Mouse (Mus musculus) forebrain, embryonic 16.5 days (tissue): Measurements from ENCODE around the gene Gm21985. TPM values are rescaled to one million over a fixed set of nuclear protein-coding genes. Genes with fewer than 3 reads are reported as not detected.
"Not testable (repeated sequence)": the region's sequence is repeated elsewhere in the genome, so short reads cannot be mapped to it uniquely, and the experiment has no call there.

Experiments
- ATAC-seq: fragments of 200-750 bp; cut with Nextera tagmentation; 2 replicates; pipeline ENCODE4 v1.8.0; 2017; ENCODE audit warnings: mild to moderate bottlenecking, moderate library complexity
- H3K27ac ChIP-seq: fragments of 300-500 bp; sonication (generic); 2 replicates; pipeline ENCODE4 v1.5.1; 2014; ENCODE audit warnings: low read length, control low read depth
- H3K27me3 ChIP-seq: fragments of 300-500 bp; sonication (generic); replicated peaks from 2 replicates; pipeline ENCODE4 v1.6.1; 2014; ENCODE audit warnings: low read length; ENCODE audit not compliant: control insufficient read depth, insufficient read depth
- H3K36me3 ChIP-seq: fragments of 300-500 bp; sonication (generic); 2 replicates; pipeline ENCODE4 v1.6.1; 2014; ENCODE audit not compliant: control insufficient read depth, insufficient read depth
- H3K4me1 ChIP-seq: fragments of 300-500 bp; sonication (generic); replicated peaks from 2 replicates; pipeline ENCODE4 v1.6.1; 2014; ENCODE audit warnings: low read length; ENCODE audit not compliant: control insufficient read depth, insufficient read depth
- H3K4me2 ChIP-seq: fragments of 300-500 bp; sonication (generic); 2 replicates; pipeline ENCODE4 v1.6.1; 2014; ENCODE audit warnings: mild to moderate bottlenecking, low read length, control low read depth
- H3K4me3 ChIP-seq: fragments of 300-500 bp; sonication (generic); replicated peaks from 2 replicates; pipeline ENCODE4 v1.5.1; 2014; ENCODE audit warnings: mild to moderate bottlenecking, low read length, control low read depth
- H3K9ac ChIP-seq: fragments of 300-500 bp; sonication (generic); replicated peaks from 2 replicates; pipeline ENCODE4 v1.6.1; 2014; ENCODE audit warnings: low read depth, low read length, control low read depth
- H3K9me3 ChIP-seq: fragments of 300-500 bp; sonication (generic); 2 replicates; pipeline ENCODE4 v1.6.1; 2016; ENCODE audit warnings: low read length; ENCODE audit not compliant: control insufficient read depth
- WGBS: fragments of 180-500 bp; shearing (Covaris S2); extraction: QIAGEN DNeasy Blood & Tissue Kit; methylation state at CpG from one replicate; pipeline ENCODE4 v1.1.7; 2014; 5-methylcytosine and 5-hydroxymethylcytosine counted together
- polyA plus RNA-seq: library from polyadenylated mRNA; unstranded; fragments of >200 nt; fragmentation: Nextera tagmentation; extraction: Ambion mirVana; gene quantifications from 2 replicates; pipeline ENCODE4 v1.2.1, GENCODE M21; 2015

The Gm21985 gene
- polyA plus RNA-seq, 1 experiment from 2014 or later, result not detected

GRCm38 (mm10) chr2:112433359-112433758 lies 167.2 kb downstream of the Gm21985 start:
- WGBS, result 71% methylated on average over 2 of the region's 2 CpGs
- ATAC-seq, result no peak

GRCm38 (mm10) chr2:112436292-112436691 lies 170.2 kb downstream of the Gm21985 start:
- Histone ChIP-seq H3K9me3 (no peaks in the 10 kb centered on the region), H3K4me1 (no peaks in the 10 kb centered on the region), H3K4me2 (no peak overlapping the region), H3K9ac (no peak overlapping the region), H3K27ac (no peak overlapping the region), H3K4me3 (no peak overlapping the region), H3K27me3 (no peaks in the 10 kb centered on the region), H3K36me3 (no peaks in the 10 kb centered on the region)
- no peak for ATAC-seq
- WGBS, result 81% methylated on average over 4 of the region's 4 CpGs

More at GRCm38 (mm10) chr2:112433359-112433758, 167.2 kb downstream of the Gm21985 start:
- Histone ChIP-seq H3K4me1 (no peaks in the 10 kb centered on the region), H3K4me3 (no peak overlapping the region), H3K4me2 (no peak overlapping the region), H3K27ac (no peak overlapping the region), H3K9me3 (no peaks in the 10 kb centered on the region), H3K27me3 (no peaks in the 10 kb centered on the region), H3K36me3 (no peaks in the 10 kb centered on the region), H3K9ac (no peak overlapping the region)

GRCm38 (mm10) chr2:112437589-112437988 lies 171.5 kb downstream of the Gm21985 start:
- Histone ChIP-seq H3K27ac (no peak overlapping the region), H3K27me3 (no peaks in the 10 kb centered on the region), H3K4me3 (no peak overlapping the region), H3K9me3 (no peaks in the 10 kb centered on the region), H3K4me1 (no peaks in the 10 kb centered on the region), H3K4me2 (no peak overlapping the region), H3K36me3 (no peaks in the 10 kb centered on the region), H3K9ac (no peak overlapping the region)
- WGBS, result 89% methylated on average over 2 of the region's 2 CpGs
- ATAC-seq, result no peak

GRCm38 (mm10) chr2:112443491-112443890 lies 177.4 kb downstream of the Gm21985 start:
- Histone ChIP-seq H3K4me2 (no peak overlapping the region), H3K4me3 (no peak overlapping the region), H3K4me1 (no peaks in the 10 kb centered on the region), H3K27ac (no peak overlapping the region), H3K36me3 (no peaks in the 10 kb centered on the region), H3K9ac (no peak overlapping the region), H3K9me3 (no peaks in the 10 kb centered on the region), H3K27me3 (no peaks in the 10 kb centered on the region)
- ATAC-seq, result no peak
- WGBS, result 71% methylated on average over 2 of the region's 2 CpGs

- H3K9ac ChIP-seq, result no peak overlapping the region
- H3K27me3 ChIP-seq, result no peaks in the 10 kb centered on the region
- ATAC-seq, result no peak
- no peaks in the 10 kb centered on the region for H3K4me1 ChIP-seq
- no peak overlapping the region for H3K4me2 ChIP-seq
- H3K27ac ChIP-seq, result no peak overlapping the region
- no peaks in the 10 kb centered on the region for H3K36me3 ChIP-seq
- H3K9me3 ChIP-seq, result no peaks in the 10 kb centered on the region
- H3K4me3 ChIP-seq, result no peak overlapping the region
These were observed 179.4 kb downstream of the Gm21985 start for GRCm38 (mm10) chr2:112445511-112445910.

- ATAC-seq, H3K4me2 ChIP-seq, H3K27me3 ChIP-seq, H3K9me3 ChIP-seq, H3K27ac ChIP-seq, H3K4me1 ChIP-seq, H3K36me3 ChIP-seq, H3K9ac ChIP-seq, H3K4me3 ChIP-seq: not testable (repeated sequence)
- WGBS, result 74% methylated on average over 4 of the region's 4 CpGs
These were observed 181.9 kb downstream of the Gm21985 start for GRCm38 (mm10) chr2:112448046-112448445.

- no peaks in the 10 kb centered on the region for H3K36me3 ChIP-seq
- H3K4me1 ChIP-seq, result no peaks in the 10 kb centered on the region
- no peaks in the 10 kb centered on the region for H3K9me3 ChIP-seq
- H3K9ac ChIP-seq, result no peak overlapping the region
- H3K27ac ChIP-seq, result no peak overlapping the region
- H3K4me2 ChIP-seq, result no peak overlapping the region
- ATAC-seq, result no peak
- no peaks in the 10 kb centered on the region for H3K27me3 ChIP-seq
- no peak overlapping the region for H3K4me3 ChIP-seq
These were observed 182.5 kb downstream of the Gm21985 start for GRCm38 (mm10) chr2:112448510-112449059.

- no peaks in the 10 kb centered on the region for H3K27me3 ChIP-seq
- H3K9me3 ChIP-seq, result no peaks in the 10 kb centered on the region
- H3K4me3 ChIP-seq, result no peak overlapping the region
- no peak overlapping the region for H3K4me2 ChIP-seq
- H3K4me1 ChIP-seq, result peaks cover 3% of the 10 kb centered on the region
- H3K9ac ChIP-seq, result no peak overlapping the region
- 40% methylated on average over 4 of the region's 4 CpGs for WGBS
- no peak for ATAC-seq
- no peaks in the 10 kb centered on the region for H3K36me3 ChIP-seq
- no peak overlapping the region for H3K27ac ChIP-seq
These were observed 183.6 kb downstream of the Gm21985 start for GRCm38 (mm10) chr2:112449597-112450296.

GRCm38 (mm10) chr2:112452513-112452912 lies 186.4 kb downstream of the Gm21985 start:
- H3K4me3 ChIP-seq, H3K9me3 ChIP-seq, H3K36me3 ChIP-seq, H3K9ac ChIP-seq, H3K27ac ChIP-seq, H3K27me3 ChIP-seq, ATAC-seq, H3K4me2 ChIP-seq: not testable (repeated sequence)
- peaks cover 12% of the 10 kb centered on the region for H3K4me1 ChIP-seq
